Mouse (Mus musculus): ENCODE results near the gene Slc25a41. TPM values are rescaled to one million over a fixed set of nuclear protein-coding genes. Genes with fewer than 3 reads are reported as not detected.
"Not testable (repeated sequence)": the region's sequence is repeated elsewhere in the genome, so short reads cannot be mapped to it uniquely, and the experiment has no call there.

Slc25a41 gene
- not detected for total RNA-seq (2021)
- long read RNA-seq, experiment 1: 0 reads
- long read RNA-seq, experiment 2: 0 reads

GRCm38 (mm10) chr17:57041554-57041953 lies at the start of gene Slc25a41:
Slc25a41 (minus strand) TSS chr17:57041654.
- DNase-seq (ENCODE audit: low spot score in 2 of 2): no peak

DNA sequence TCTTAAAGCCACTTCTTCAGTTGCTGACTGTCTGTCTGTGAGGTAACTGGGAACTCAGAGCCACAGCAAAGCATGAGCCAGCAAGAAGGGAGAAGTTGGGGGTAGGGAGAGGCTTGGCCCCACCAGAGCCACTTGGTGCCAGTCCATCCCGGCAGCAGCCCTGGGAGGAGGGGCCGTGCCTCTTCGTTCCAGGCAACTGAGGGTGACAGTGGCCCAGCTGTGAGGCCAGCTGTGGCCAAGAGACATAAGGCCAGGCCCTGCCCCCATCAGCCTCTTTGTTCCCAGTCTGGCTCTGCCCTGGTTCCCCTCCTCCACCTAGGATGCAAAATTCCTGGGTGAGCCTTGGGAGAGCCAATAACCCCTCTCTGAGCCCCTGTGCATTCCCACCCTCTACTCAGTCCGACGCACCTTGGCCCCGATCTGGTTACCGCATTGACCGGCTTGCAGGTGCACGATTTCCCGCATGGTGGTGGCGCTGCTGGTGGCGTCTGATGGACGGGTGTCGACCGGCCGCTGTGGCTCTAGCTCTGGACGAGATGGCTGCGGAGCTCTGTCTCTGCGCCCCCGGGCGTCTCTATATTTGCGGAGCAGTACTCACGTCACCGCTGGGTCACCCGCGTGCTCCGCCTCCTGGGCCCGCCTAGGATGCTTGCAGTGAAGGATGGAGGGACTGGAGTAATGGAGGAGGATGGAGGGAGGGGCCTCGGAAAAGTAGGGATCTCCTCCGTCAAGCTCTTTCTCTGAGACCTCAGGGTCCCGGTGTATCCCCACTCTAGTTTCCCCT lies 45.8 kb upstream of the Slc25a41 start, which contains the start of gene Tubb4a:
Gene Tubb4a (minus strand): TSS at position 734 of the 784 bp plus-strand sequence.
- no peak for DNase-seq (ENCODE audit: low spot score in 2 of 2)

DNA sequence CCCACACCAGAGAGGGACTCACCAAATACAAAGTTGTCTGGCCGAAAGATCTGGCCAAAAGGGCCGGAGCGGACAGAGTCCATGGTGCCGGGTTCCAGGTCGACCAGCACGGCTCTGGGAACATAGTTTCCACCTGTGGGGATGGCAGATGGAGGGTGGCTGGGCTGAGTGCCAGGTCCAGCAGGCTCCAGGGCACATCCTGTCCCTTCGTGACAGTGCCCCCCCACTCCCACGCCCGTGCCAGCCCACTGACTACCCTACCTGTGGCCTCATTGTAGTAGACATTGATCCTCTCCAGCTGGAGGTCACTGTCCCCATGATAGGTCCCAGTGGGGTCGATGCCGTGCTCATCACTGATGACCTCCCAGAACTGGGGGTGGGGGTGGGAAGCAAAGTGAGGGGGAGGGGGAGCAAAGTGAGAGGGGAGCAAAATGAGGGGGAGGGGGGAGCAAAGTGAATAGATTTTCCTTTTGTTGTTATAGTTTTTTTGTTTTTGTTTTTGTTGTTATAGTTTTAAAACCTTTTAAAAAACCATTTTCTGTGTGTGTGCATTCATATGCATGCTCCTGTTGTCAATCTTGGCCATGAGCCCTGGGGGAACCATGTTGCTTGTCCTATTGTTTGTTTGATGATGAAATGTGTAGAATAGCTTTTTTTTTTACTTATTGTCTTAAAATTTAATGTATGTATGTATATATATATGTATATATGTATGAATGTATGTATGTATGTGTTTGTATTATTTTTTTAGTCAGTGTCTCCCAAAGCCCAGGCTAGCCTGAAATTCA lies 44.7 kb upstream of the Slc25a41 start:
- DNase-seq (ENCODE audit: low spot score in 2 of 2): no peak

DNA sequence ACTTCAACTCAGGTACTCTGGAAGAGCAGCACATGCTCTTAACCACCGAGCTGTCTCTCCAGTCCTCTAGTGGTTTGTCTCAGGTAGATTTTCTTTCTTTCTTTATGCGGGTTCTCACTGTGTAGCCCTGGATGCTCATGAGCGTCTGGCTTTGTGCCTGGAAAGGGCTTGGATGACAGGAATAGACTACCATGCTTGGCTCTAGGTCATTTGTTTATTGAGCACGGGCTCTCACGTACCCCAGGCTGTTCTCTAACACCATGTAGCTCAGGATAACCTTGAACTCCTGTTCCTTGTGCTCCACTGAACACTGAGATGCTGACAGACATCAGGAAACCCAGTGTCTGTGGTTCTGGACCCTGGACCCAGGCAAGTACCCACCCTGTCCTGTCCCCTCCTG lies 41.0 kb upstream of the Slc25a41 start:
- DNase-seq (ENCODE audit: low spot score in 2 of 2): no peak

- DNase-seq (ENCODE audit: low spot score in 2 of 2): no peak
These were observed 39.9 kb upstream of the Slc25a41 start for GRCm38 (mm10) chr17:57081234-57081842.

DNA sequence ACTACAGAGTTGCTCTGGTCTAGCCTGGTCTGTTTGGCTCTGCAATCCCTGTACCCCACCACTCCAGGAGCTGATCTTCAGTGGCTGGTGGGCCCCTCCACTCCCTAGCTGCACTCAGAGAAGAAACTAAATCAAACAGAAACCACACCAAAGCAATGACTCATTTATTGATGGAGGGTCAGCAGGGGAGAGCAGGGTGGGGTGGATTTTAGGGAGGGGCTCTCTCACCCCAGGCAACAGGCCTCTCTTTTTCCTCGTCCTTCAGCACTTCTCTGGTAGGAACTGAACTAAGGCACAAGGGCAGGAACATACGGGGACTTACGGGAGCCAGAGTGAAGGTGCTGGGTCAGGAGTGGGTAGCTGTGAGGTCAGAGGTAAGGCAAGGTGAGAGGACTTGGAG lies 38.5 kb upstream of the Slc25a41 start:
- no peak for DNase-seq (ENCODE audit: low spot score in 2 of 2)

DNA sequence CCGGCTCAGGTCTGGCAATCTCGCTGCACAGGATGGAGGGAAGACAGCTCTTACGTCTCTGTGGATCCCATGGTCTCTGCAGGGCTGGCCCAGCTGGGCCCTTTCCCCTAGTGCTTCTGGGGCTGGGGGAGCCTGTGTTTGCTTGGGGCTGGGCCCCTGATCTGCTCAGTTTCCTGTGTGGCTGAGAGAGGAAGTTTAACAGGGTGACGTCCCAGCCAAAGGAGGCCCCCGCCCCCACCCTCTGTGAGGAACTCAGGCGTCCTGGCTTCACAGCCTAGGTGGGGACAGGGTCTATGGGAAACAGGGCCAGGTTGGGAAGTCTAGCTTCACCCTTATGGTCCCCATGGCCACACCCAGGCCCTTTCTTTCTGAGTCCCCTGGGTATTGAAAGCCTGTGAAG lies 36.9 kb upstream of the Slc25a41 start, which contains the start of gene Dennd1c:
Gene Dennd1c (minus strand): TSS at position 179 of the 400 bp plus-strand sequence.
- no peak for DNase-seq (ENCODE audit: low spot score in 2 of 2)

DNA sequence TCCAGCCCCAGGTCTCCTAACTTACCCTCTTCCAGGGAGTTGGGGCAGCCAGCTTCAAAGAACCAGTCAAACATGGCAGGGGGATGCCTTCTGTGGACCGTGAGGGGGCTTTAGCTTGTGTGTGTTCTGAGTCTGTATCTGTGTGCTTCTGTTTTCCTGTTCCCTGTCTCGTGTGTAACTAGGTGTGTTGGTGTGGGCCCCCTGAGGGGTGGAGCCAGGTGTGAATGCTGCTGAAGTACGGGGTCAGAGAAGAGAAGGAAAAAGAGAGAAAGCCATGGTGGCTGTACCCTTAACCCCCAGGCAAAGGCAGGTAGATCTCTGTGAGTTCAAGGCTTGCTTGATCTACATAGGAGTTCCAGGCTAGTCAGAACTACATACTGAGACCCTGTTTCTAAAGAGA lies 35.5 kb upstream of the Slc25a41 start:
- no peak for DNase-seq (ENCODE audit: low spot score in 2 of 2)

DNA sequence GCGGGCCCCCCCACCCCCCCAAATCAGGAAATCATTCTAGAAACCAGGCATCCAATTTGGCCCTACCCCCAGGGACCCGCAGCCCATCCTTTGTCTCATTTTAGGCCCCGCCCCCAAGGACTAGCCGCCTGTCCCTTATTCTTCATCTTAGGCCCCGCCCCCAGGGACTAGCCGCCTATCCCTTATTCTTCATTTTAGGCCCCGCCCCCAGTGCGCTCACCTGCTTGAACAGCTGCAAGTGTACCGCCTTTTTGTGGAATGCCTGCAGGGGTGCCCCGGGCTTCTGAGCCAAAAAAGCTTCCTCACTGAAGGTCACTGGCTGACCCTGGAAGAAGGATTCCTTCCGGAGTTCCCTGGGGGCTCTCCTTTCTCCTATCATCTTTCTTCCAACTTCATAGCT lies 29.2 kb upstream of the Slc25a41 start:
- no peak for DNase-seq (ENCODE audit: low spot score in 2 of 2)

GRCm38 (mm10) chr17:57070272-57070671 lies 28.8 kb upstream of the Slc25a41 start:
- DNase-seq (ENCODE audit: low spot score in 2 of 2): no peak

DNA sequence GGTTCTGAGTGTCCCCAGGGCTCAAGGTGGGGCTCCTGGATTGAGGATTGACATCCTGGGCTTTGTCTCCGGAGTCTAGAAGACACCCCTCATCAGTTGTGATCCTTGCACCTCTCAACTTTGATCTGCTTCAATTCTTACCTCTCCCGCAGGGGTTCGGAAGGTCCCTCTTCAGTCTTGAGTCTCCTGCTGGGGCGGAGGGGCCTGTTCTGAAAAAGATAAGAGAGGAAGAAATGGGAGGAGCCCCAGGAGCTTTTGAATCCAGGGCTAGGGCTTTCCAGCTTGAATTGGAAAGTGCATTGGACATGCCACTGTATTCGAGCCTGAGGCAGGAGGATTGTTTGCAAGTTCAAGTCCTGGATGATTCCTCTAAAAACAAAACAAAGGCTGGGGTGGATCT lies 25.5 kb upstream of the Slc25a41 start:
- no peak for DNase-seq (ENCODE audit: low spot score in 2 of 2)

DNA sequence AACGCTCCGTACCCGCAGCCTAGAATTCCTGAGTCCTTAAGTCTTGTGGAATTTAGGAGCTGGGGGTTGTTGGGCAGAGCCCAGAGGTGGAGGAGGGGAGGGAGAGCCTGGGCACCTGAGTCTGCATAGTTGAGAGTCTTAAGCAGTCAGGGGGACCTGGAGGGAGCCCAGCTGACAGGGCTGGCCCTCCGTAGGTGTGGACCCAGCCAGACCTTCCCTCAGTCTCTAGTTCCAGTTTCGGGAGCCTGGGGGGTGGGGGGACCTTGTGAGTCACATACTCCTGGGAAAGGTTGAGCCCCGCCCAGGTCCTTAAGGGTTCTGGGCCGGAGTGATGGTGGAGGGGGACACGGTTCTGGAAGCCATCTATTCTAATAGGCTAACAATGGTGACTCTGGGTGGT lies 21.6 kb upstream of the Slc25a41 start:
- no peak for DNase-seq (ENCODE audit: low spot score in 2 of 2)

GRCm38 (mm10) chr17:57062548-57062947 lies 21.1 kb upstream of the Slc25a41 start:
- DNase-seq (ENCODE audit: low spot score in 2 of 2): no peak

GRCm38 (mm10) chr17:57062011-57062521 lies 20.6 kb upstream of the Slc25a41 start:
- no peak for DNase-seq (ENCODE audit: low spot score in 2 of 2)

DNA sequence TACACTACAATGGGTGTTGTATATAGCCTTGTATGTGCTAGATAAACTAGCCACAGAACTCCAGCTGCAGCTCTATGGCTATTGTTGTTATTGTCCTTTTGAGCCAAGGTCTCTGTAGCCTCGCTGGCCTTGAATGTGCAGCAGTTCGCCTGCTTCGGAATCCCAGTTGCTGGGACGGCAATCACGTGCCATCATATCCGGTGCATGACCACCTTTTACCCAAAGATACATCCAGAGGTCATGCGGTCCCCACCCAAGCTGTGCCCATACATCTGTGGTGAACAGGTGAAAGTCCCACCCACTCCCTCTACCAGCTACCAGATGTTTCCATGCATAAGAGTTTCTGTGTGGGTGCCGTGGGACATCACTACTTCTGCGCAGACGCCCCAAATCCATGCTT lies 19.6 kb upstream of the Slc25a41 start:
- no peak for DNase-seq (ENCODE audit: low spot score in 2 of 2)

DNA sequence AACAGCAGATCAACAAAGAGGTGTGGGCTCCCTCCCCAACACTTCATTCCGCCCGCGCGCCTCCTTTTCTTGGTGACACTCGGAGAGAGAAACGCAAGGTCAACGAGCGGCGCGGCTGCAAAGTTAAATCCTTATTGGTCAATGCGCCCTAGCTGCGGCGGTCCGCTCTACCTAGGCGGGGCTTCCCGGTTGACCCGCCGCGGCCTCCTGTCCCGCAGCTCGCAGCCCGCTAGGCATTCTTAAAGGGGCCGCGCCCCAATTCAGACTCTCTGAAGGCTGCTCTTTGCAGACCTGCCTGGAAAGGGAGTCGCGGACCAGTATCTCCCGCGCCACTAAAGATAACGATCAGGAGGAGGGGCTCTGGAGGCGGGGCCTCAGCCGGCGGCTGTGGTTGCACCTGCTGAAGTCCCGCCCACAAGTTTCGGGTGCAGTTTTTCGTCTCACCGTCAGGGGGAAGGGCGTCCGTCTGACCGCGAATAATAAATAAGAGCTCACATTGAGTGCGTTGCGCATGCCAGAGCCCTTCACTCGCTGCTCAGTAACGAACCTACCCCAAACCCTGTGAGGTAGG lies 18.9 kb upstream of the Slc25a41 start:
- peak; percentile 70 to 87 for DNase-seq (ENCODE audit: low spot score in 2 of 2)

DNA sequence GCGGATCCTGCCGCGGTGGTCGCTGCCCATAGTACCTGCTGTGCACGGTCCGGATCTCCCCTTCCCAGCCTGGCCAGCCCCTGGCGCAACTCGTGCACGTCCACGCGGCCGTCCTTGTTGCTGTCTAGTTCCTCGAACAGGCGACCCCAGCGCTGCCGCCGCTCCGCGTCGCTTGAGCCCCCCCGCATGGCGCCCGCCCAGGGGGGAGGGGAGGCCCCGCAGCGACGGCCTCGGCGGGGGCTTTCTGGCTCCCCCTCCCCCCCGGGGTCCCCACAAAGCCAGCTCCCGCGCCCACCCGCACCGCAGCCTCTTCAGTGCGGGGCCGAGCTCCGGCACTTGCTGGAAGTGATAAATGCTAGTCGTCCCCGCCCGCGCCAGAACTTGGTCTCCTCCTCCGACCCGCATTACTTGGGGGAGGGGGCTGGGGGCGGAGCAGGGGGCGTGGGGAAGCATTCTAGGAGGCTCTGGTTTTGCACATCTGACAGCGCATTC lies 18.1 kb upstream of the Slc25a41 start, which contains the start of gene Slc25a23:
Gene Slc25a23 (minus strand): TSS at position 378 of the 492 bp plus-strand sequence.
- DNase-seq (ENCODE audit: low spot score in 2 of 2): peak in 1 of 2 experiments; percentile 52

- DNase-seq (ENCODE audit: low spot score in 2 of 2): no peak
These were observed 17.5 kb upstream of the Slc25a41 start, which contains the start of gene Crb3 for GRCm38 (mm10) chr17:57058891-57059485. Crb3 (plus strand) TSS chr17:57059105.

GRCm38 (mm10) chr17:57056246-57056645 lies 14.8 kb upstream of the Slc25a41 start:
- no peak for DNase-seq (ENCODE audit: low spot score in 2 of 2)

DNA sequence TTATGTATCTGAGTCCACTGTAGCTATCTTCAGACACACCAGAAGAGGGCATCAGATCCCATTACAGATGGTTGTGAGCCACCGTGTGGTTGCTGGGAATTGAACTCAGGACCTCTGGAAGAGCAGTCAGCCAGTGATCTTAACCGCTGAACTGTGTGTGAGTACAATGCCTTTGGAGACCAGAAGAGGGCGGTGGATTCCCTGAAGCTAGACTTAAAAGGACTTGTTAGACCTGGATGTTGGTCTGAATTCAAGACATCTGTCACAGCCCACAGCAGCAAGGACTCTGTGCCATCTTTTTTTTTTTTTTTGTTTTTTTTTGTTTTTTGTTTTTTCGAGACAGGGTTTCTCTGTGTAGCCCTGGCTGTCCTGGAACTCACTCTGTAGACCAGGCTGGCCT lies 10.2 kb upstream of the Slc25a41 start:
- DNase-seq (ENCODE audit: low spot score in 2 of 2): not testable (repeated sequence)
